Mouse (Mus musculus) hindbrain, embryonic 11.5 days (tissue): ENCODE results near the gene Gm6882. TPM values are rescaled to one million over a fixed set of nuclear protein-coding genes. Genes with fewer than 3 reads are reported as not detected.
"Not testable (repeated sequence)": the region's sequence is repeated elsewhere in the genome, so short reads cannot be mapped to it uniquely, and the experiment has no call there.

Experiments used
- ATAC-seq: fragments of 200-750 bp; cut with Nextera tagmentation; 2 replicates; pipeline ENCODE4 v1.8.0; 2017; ENCODE audit warnings: mild to moderate bottlenecking, moderate TSS enrichment, moderate library complexity; ENCODE audit not compliant: low FRiP score
- DNase-seq: peaks from one replicate; pipeline ENCODE4 v3.0.0-alpha.2; 2015; ENCODE audit warnings: low spot score
- H3K27ac ChIP-seq: fragments of 300-500 bp; sonication (generic); 2 replicates; pipeline ENCODE4 v1.5.1; 2014; ENCODE audit warnings: mild to moderate bottlenecking, low read depth, low read length
- H3K27me3 ChIP-seq: fragments of 300-500 bp; sonication (generic); 2 replicates; pipeline ENCODE4 v1.6.1; 2014; ENCODE audit warnings: mild to moderate bottlenecking, low read length, moderate library complexity, mixed read lengths; ENCODE audit not compliant: control insufficient read depth, insufficient read depth
- H3K36me3 ChIP-seq: fragments of 300-500 bp; sonication (generic); 2 replicates; pipeline ENCODE4 v1.6.1; 2014; ENCODE audit warnings: mild to moderate bottlenecking, low read length, moderate library complexity, mixed read lengths; ENCODE audit not compliant: control insufficient read depth, insufficient read depth
- H3K4me1 ChIP-seq: fragments of 300-500 bp; sonication (generic); replicated peaks from 2 replicates; pipeline ENCODE4 v1.6.1; 2014; ENCODE audit warnings: low read length, mixed read lengths; ENCODE audit not compliant: control insufficient read depth, insufficient read depth
- H3K4me2 ChIP-seq: fragments of 300-500 bp; sonication (generic); replicated peaks from 2 replicates; pipeline ENCODE4 v1.6.1; 2014; ENCODE audit warnings: mild to moderate bottlenecking, low read depth, low read length
- H3K4me3 ChIP-seq: fragments of 300-500 bp; sonication (generic); 2 replicates; pipeline ENCODE4 v1.5.1; 2014; ENCODE audit warnings: low read depth, low read length
- H3K9ac ChIP-seq: fragments of 300-500 bp; sonication (generic); 2 replicates; pipeline ENCODE4 v1.6.1; 2014; ENCODE audit warnings: low read depth, low read length
- H3K9me3 ChIP-seq: fragments of 300-500 bp; sonication (generic); 2 replicates; pipeline ENCODE4 v1.6.1; 2016; ENCODE audit warnings: low read length; ENCODE audit not compliant: control insufficient read depth
- WGBS: fragments of 180-500 bp; shearing (Covaris S2); extraction: QIAGEN DNeasy Blood & Tissue Kit; methylation state at CpG from one replicate; pipeline ENCODE4 v1.1.7; 2014; 5-methylcytosine and 5-hydroxymethylcytosine counted together
- polyA plus RNA-seq: library from polyadenylated mRNA; unstranded; fragments of >200 nt; fragmentation: Nextera tagmentation; extraction: Ambion mirVana; gene quantifications from 2 replicates; pipeline ENCODE4 v1.2.1, GENCODE M21; 2014

The Gm6882 gene
- not detected in 2 replicates for polyA plus RNA-seq

- not testable (repeated sequence) for H3K27me3 ChIP-seq, H3K4me2 ChIP-seq, H3K4me3 ChIP-seq, H3K9me3 ChIP-seq, ATAC-seq, H3K27ac ChIP-seq, H3K4me1 ChIP-seq, H3K9ac ChIP-seq, H3K36me3 ChIP-seq, DNase-seq
- WGBS, result 32% methylated on average over 1 of the region's 1 CpGs
These were observed at the start of gene Gm6882 for GRCm38 (mm10) chr7:21432645-21433044. TSS of gene Gm6882 (minus strand) at chr7:21432745.

Other genes starting within 250 kb of the Gm6882 start
- gene Gm5157, start 242.3 kb downstream of the Gm6882 start, polyA plus RNA-seq, result not detected in 2 replicates
- not detected in 2 replicates for gene Vmn1r124, start 172.1 kb downstream of the Gm6882 start, polyA plus RNA-seq
- gene Vmn1r125, start 160.6 kb downstream of the Gm6882 start, polyA plus RNA-seq, result not detected in 2 replicates
- gene Vmn1r126, start 131.3 kb downstream of the Gm6882 start, polyA plus RNA-seq, result not detected in 2 replicates
- gene Vmn1r127, start 112.9 kb downstream of the Gm6882 start, polyA plus RNA-seq, result not detected in 2 replicates
- not detected in 2 replicates for gene Vmn1r128, start 83.4 kb downstream of the Gm6882 start, polyA plus RNA-seq
- not detected in 2 replicates for gene Vmn1r129, start 71.5 kb downstream of the Gm6882 start, polyA plus RNA-seq
- not detected in 2 replicates for gene Vmn1r130, start 79.0 kb upstream of the Gm6882 start, polyA plus RNA-seq
- not detected in 2 replicates for gene Vmn1r131, start 113.3 kb upstream of the Gm6882 start, polyA plus RNA-seq
- not detected in 2 replicates for gene Vmn1r132, start 181.3 kb upstream of the Gm6882 start, polyA plus RNA-seq